Mouse (Mus musculus) heart, postnatal 0 days (tissue): Measurements from ENCODE around the gene Pabpn1l.

Experiments
- CTCF ChIP-seq: IDR thresholded peaks from 2 replicates; pipeline ENCODE4 v1.5.1; 2016; ENCODE audit warnings: antibody characterized with exemption, control low read depth, low read depth
- EP300 ChIP-seq: IDR thresholded peaks from 2 replicates; pipeline ENCODE4 v1.6.1; 2016; ENCODE audit warnings: antibody characterized with exemption, low read depth

GRCm38 (mm10) chr8:122593783-122594507, 28.6 kb downstream of the Pabpn1l start:
- no peak for TF ChIP-seq CTCF
- TF ChIP-seq EP300, result no peak
